Comparison of ENCODE assay signal across 24 mouse cellular contexts in genomic region chr6:119473992-119474391, GRCm38 (mm10). TPM values are rescaled to one million over a fixed set of nuclear protein-coding genes. Genes with fewer than 3 reads are reported as not detected.
DNase-seq lines count a peak whose midpoint lies in the region; ATAC-seq and TF ChIP-seq lines count a peak whose summit lies in the region.
"Had no signal": no experiment of that assay in that cellular context is flagged by ENCODE, and none has a peak within 500 bp of the region (broad histone marks: within the 10 kb centered on the region; RNA-seq: fewer than 3 reads in every experiment).

No protein-coding gene starts in this region.

- no peak overlapping the region for H3K9ac ChIP-seq in liver, postnatal 0 days (replicated peaks)
- H3K9ac ChIP-seq in liver, embryonic 11.5 days (ENCODE audit: low read depth, low read length): no peak overlapping the region
- H3K9ac ChIP-seq: embryonic facial prominence, embryonic 13.5 days; forebrain, embryonic 12.5 days; forebrain, embryonic 15.5 days; hindbrain, embryonic 13.5 days had no signal

- no peak for DNase-seq in liver, postnatal 0 days
- no peak for DNase-seq in liver, embryonic 11.5 days (ENCODE audit: low spot score)
- DNase-seq in cerebellum, postnatal 36 days: no peak
- no peak for DNase-seq in thymus, postnatal 14 days
- DNase-seq: adrenal gland, postnatal 10 days; adrenal gland, postnatal 36 days; cerebellum, adult 18-20 months; cerebellum, adult 9-10 months; cerebellum, postnatal 14 days; embryo, embryonic 11 days; gastrocnemius, postnatal 14 days; heart, adult 11 months had no signal

- H3K4me2 ChIP-seq in liver, postnatal 0 days (ENCODE audit: low read depth, low read length): 0 out of 2 replicates have a peak overlapping the region, but pooled peaks have one; percentile 18
- no peak overlapping the region for H3K4me2 ChIP-seq in liver, embryonic 11.5 days
- H3K4me2 ChIP-seq: embryonic facial prominence, embryonic 13.5 days; forebrain, embryonic 12.5 days; forebrain, embryonic 15.5 days; heart, embryonic 11.5 days; hindbrain, embryonic 13.5 days had no signal

- no peak overlapping the region for H3K4me3 ChIP-seq in liver, postnatal 0 days (ENCODE audit: low read depth, low read length)
- H3K4me3 ChIP-seq in liver, embryonic 11.5 days (ENCODE audit: low read depth, low read length): no peak overlapping the region
- H3K4me3 ChIP-seq: embryonic facial prominence, embryonic 10.5 days; embryonic facial prominence, embryonic 13.5 days; erythroblast, embryonic 14.5 days; forebrain, embryonic 12.5 days; forebrain, embryonic 15.5 days; hindbrain, embryonic 10.5 days; hindbrain, embryonic 13.5 days had no signal

- peaks cover 23% of the 10 kb centered on the region for H3K4me1 ChIP-seq in liver, postnatal 0 days (ENCODE audit: insufficient read depth)
- H3K4me1 ChIP-seq in liver, embryonic 11.5 days (replicated peaks; ENCODE audit: control insufficient read depth, insufficient read depth, low read length): peaks cover 23% of the 10 kb centered on the region

- WGBS in liver, postnatal 0 days (ENCODE audit: insufficient replicate concordance): 43% methylated on average over 4 of the region's 4 CpGs
- WGBS in liver, embryonic 11.5 days: 58% methylated on average over 4 of the region's 4 CpGs

- no peaks in the 10 kb centered on the region for H3K36me3 ChIP-seq in liver, postnatal 0 days (replicated peaks; ENCODE audit: insufficient read depth, low read length)
- H3K36me3 ChIP-seq in liver, embryonic 11.5 days (ENCODE audit: control insufficient read depth, insufficient read depth, low read length): no peaks in the 10 kb centered on the region
- H3K36me3 ChIP-seq: embryonic facial prominence, embryonic 10.5 days; embryonic facial prominence, embryonic 13.5 days; forebrain, embryonic 12.5 days; forebrain, embryonic 15.5 days; hindbrain, embryonic 10.5 days; hindbrain, embryonic 13.5 days had no signal

- no peak overlapping the region for H3K27ac ChIP-seq in liver, postnatal 0 days (ENCODE audit: low read depth)
- no peak overlapping the region for H3K27ac ChIP-seq in liver, embryonic 11.5 days (ENCODE audit: low read depth, low read length)
- H3K27ac ChIP-seq: embryonic facial prominence, embryonic 10.5 days; embryonic facial prominence, embryonic 13.5 days; forebrain, embryonic 12.5 days; forebrain, embryonic 15.5 days; hindbrain, embryonic 10.5 days; hindbrain, embryonic 13.5 days had no signal

- no peak for TF ChIP-seq EP300 in liver, postnatal 0 days (IDR thresholded peaks at IDR 0.05; ENCODE audit: low read depth)

- ATAC-seq in liver, postnatal 0 days: no peak
- ATAC-seq in liver, embryonic 11.5 days (replicated peaks; ENCODE audit: low FRiP score): no peak
- ATAC-seq in common myeloid progenitor, adult 5-6 weeks (replicated peaks; ENCODE audit: low read depth, poor library complexity, severe bottlenecking): peak; percentile 20; the same call in 1 of the 2 replicates
- ATAC-seq in megakaryocyte progenitor cell, adult 5-6 weeks (replicated peaks; ENCODE audit: poor library complexity): 0 out of 2 replicates have a peak, but pooled peaks have one; percentile 1
- ATAC-seq: forebrain, embryonic 15.5 days; hindbrain, embryonic 16.5 days; Patski had no signal

- no peaks in the 10 kb centered on the region for H3K9me3 ChIP-seq in liver, postnatal 0 days (ENCODE audit: low read length)
- no peaks in the 10 kb centered on the region for H3K9me3 ChIP-seq in liver, embryonic 11.5 days (ENCODE audit: control insufficient read depth, low read length)
- H3K9me3 ChIP-seq: embryonic facial prominence, embryonic 10.5 days; embryonic facial prominence, embryonic 13.5 days; forebrain, embryonic 12.5 days; forebrain, embryonic 15.5 days; hindbrain, embryonic 10.5 days; hindbrain, embryonic 13.5 days had no signal

- H3K27me3 ChIP-seq in liver, postnatal 0 days (ENCODE audit: insufficient read depth, low read length): no peaks in the 10 kb centered on the region
- H3K27me3 ChIP-seq in liver, embryonic 11.5 days (replicated peaks; ENCODE audit: control insufficient read depth, insufficient read depth, low read length): no peaks in the 10 kb centered on the region
- H3K27me3 ChIP-seq: embryonic facial prominence, embryonic 13.5 days; forebrain, embryonic 12.5 days; forebrain, embryonic 15.5 days; hindbrain, embryonic 13.5 days; Patski had no signal

- no peak for TF ChIP-seq CTCF in liver, postnatal 0 days (IDR thresholded peaks at IDR 0.05; ENCODE audit: low read depth)

RNA-seq across cellular contexts. Expression of gene Fbxl14, which starts 5.5 kb away (rescaled TPM):
- polyA plus RNA-seq in liver, postnatal 0 days (2015; fragmentation: Nextera tagmentation; extraction: Ambion mirVana): 2.4 and 2.5 TPM in 2 replicates
- 6.7 and 6.9 TPM in 2 replicates for polyA plus RNA-seq in liver, embryonic 11.5 days (2014; fragmentation: Nextera tagmentation; extraction: Ambion mirVana)
- total RNA-seq in common myeloid progenitor, adult 5-6 weeks (2017): 39.2 and 48.1 TPM in 2 replicates
- 45.5 and 47.0 TPM in 2 replicates for total RNA-seq in megakaryocyte progenitor cell, adult 5-6 weeks (2015)
- total RNA-seq in megakaryocyte progenitor cell, adult 5-6 weeks (2017): 43.8 and 47.6 TPM in 2 replicates

RNA-seq across cellular contexts. Expression of gene Adipor2, which starts 56.5 kb away (rescaled TPM):
- 53.9 and 58.6 TPM in 2 replicates for polyA plus RNA-seq in liver, postnatal 0 days (2015; fragmentation: Nextera tagmentation; extraction: Ambion mirVana)
- polyA plus RNA-seq in liver, embryonic 11.5 days (2014; fragmentation: Nextera tagmentation; extraction: Ambion mirVana): 15.8 and 16.5 TPM in 2 replicates
- 93.7 and 111 TPM in 2 replicates for total RNA-seq in common myeloid progenitor, adult 5-6 weeks (2017)
- total RNA-seq in megakaryocyte progenitor cell, adult 5-6 weeks (2015): 57.1 and 64.4 TPM in 2 replicates
- 71.4 and 85.8 TPM in 2 replicates for total RNA-seq in megakaryocyte progenitor cell, adult 5-6 weeks (2017)

Comparison
In these comparisons a context has a peak if more than half of its experiments do, and no peak if none do; other contexts are left out.
1. ATAC-seq: peak in common myeloid progenitor, adult 5-6 weeks (single experiment) and megakaryocyte progenitor cell, adult 5-6 weeks (single experiment); none in liver, postnatal 0 days (single experiment) and liver, embryonic 11.5 days (single experiment).